Mouse (Mus musculus): ENCODE data around the gene Pdcd11. TPM values are rescaled to one million over a fixed set of nuclear protein-coding genes. Genes with fewer than 3 reads are reported as not detected.

Gene Pdcd11
- polyA plus RNA-seq (2015; fragmentation: Nextera tagmentation; extraction: Ambion mirVana): 7.1 and 7.4 TPM in 2 replicates

GRCm38 (mm10) chr19:47090550-47091156, at the start of gene Pdcd11, which contains the start of gene Usmg5:
Gene Pdcd11, plus strand, starts transcription at chr19:47090768.
Gene Usmg5, minus strand, starts transcription at chr19:47090647.
- H3K4me2 ChIP-seq (ENCODE audit: low read depth, low read length): peak within 1 kb of the TSS; percentile 76
- peaks cover 12% of the 10 kb centered on the region for H3K4me1 ChIP-seq (ENCODE audit: control insufficient read depth, insufficient read depth, low read length)
- under 1% methylated on average over 56 of the region's 56 CpGs for WGBS
- H3K9me3 ChIP-seq (ENCODE audit: control insufficient read depth, low read length): no peaks in the 10 kb centered on the region
- peak within 1 kb of the TSS; percentile 99 for H3K9ac ChIP-seq (ENCODE audit: low read depth, low read length)
- H3K27me3 ChIP-seq (replicated peaks; ENCODE audit: control insufficient read depth, insufficient read depth, low read length): no peaks in the 10 kb centered on the region
- peak; percentile 99 for ATAC-seq
- peak within 1 kb of the TSS; percentile 91 for H3K27ac ChIP-seq (ENCODE audit: low read length)
- peak within 1 kb of the TSS; percentile 95 for H3K4me3 ChIP-seq (ENCODE audit: low read length)
- H3K36me3 ChIP-seq (ENCODE audit: control insufficient read depth, insufficient read depth, low read length): peaks cover 5% of the 10 kb centered on the region

- Histone ChIP-seq H3K4me2 (ENCODE audit: low read depth, low read length) (no peak overlapping the region), H3K9me3 (ENCODE audit: control insufficient read depth, low read length) (no peaks in the 10 kb centered on the region), H3K9ac (ENCODE audit: low read depth, low read length) (no peak overlapping the region), H3K36me3 (ENCODE audit: control insufficient read depth, insufficient read depth, low read length) (0 out of 2 replicates have a peak, but pooled peaks cover 3% of the 10 kb centered on the region), H3K4me1 (ENCODE audit: control insufficient read depth, insufficient read depth, low read length) (0 out of 2 replicates have a peak, but pooled peaks cover 3% of the 10 kb centered on the region), H3K27me3 (replicated peaks; ENCODE audit: control insufficient read depth, insufficient read depth, low read length) (no peaks in the 10 kb centered on the region), H3K27ac (ENCODE audit: low read length) (no peak overlapping the region), H3K4me3 (ENCODE audit: low read length) (no peak overlapping the region)
- no peak for ATAC-seq
- 85% methylated on average over 3 of the region's 3 CpGs for WGBS
These were observed 47.0 kb upstream of the Pdcd11 start for GRCm38 (mm10) chr19:47043608-47044007.

GRCm38 (mm10) chr19:47046343-47046742, 44.2 kb upstream of the Pdcd11 start:
- H3K36me3 ChIP-seq (ENCODE audit: control insufficient read depth, insufficient read depth, low read length): no peaks in the 10 kb centered on the region
- no peak overlapping the region for H3K9ac ChIP-seq (ENCODE audit: low read depth, low read length)
- H3K27me3 ChIP-seq (replicated peaks; ENCODE audit: control insufficient read depth, insufficient read depth, low read length): no peaks in the 10 kb centered on the region
- ATAC-seq: no peak
- no peak overlapping the region for H3K4me3 ChIP-seq (ENCODE audit: low read length)
- H3K4me2 ChIP-seq (ENCODE audit: low read depth, low read length): no peak overlapping the region
- no peak overlapping the region for H3K27ac ChIP-seq (ENCODE audit: low read length)
- 92% methylated on average over 1 of the region's 1 CpGs for WGBS
- peaks cover 20% of the 10 kb centered on the region for H3K4me1 ChIP-seq (ENCODE audit: control insufficient read depth, insufficient read depth, low read length)
- no peaks in the 10 kb centered on the region for H3K9me3 ChIP-seq (ENCODE audit: control insufficient read depth, low read length)

- WGBS: 85% methylated on average over 13 of the region's 13 CpGs
- Histone ChIP-seq H3K9ac (ENCODE audit: low read depth, low read length) (no peak overlapping the region), H3K27ac (ENCODE audit: low read length) (no peak overlapping the region), H3K36me3 (ENCODE audit: control insufficient read depth, insufficient read depth, low read length) (no peaks in the 10 kb centered on the region), H3K4me1 (ENCODE audit: control insufficient read depth, insufficient read depth, low read length) (peaks cover 21% of the 10 kb centered on the region), H3K27me3 (replicated peaks; ENCODE audit: control insufficient read depth, insufficient read depth, low read length) (no peaks in the 10 kb centered on the region), H3K9me3 (ENCODE audit: control insufficient read depth, low read length) (no peaks in the 10 kb centered on the region), H3K4me2 (ENCODE audit: low read depth, low read length) (no peak overlapping the region), H3K4me3 (ENCODE audit: low read length) (no peak overlapping the region)
- ATAC-seq: no peak
These were observed 43.2 kb upstream of the Pdcd11 start for GRCm38 (mm10) chr19:47047236-47047833.

- H3K4me2 ChIP-seq (ENCODE audit: low read depth, low read length): peak overlapping the region; percentile 77
- H3K36me3 ChIP-seq (ENCODE audit: control insufficient read depth, insufficient read depth, low read length): no peaks in the 10 kb centered on the region
- ATAC-seq: no peak
- H3K27ac ChIP-seq (ENCODE audit: low read length): no peak overlapping the region
- no peaks in the 10 kb centered on the region for H3K27me3 ChIP-seq (replicated peaks; ENCODE audit: control insufficient read depth, insufficient read depth, low read length)
- 63% methylated on average over 4 of the region's 4 CpGs for WGBS
- H3K9ac ChIP-seq (ENCODE audit: low read depth, low read length): peak overlapping the region; percentile 5; the same call in 1 of the 2 replicates
- no peaks in the 10 kb centered on the region for H3K9me3 ChIP-seq (ENCODE audit: control insufficient read depth, low read length)
- H3K4me3 ChIP-seq (ENCODE audit: low read length): no peak overlapping the region; the same call in 1 of the 2 replicates
- peaks cover 21% of the 10 kb centered on the region for H3K4me1 ChIP-seq (ENCODE audit: control insufficient read depth, insufficient read depth, low read length)
These were observed 41.5 kb upstream of the Pdcd11 start for GRCm38 (mm10) chr19:47049061-47049460.

- 5% methylated on average over 7 of the region's 7 CpGs for WGBS
- ATAC-seq: no peak
These were observed 40.7 kb upstream of the Pdcd11 start for GRCm38 (mm10) chr19:47049840-47050239.

GRCm38 (mm10) chr19:47050271-47051032, 40.1 kb upstream of the Pdcd11 start, which contains the start of gene Pcgf6:
Gene Pcgf6, minus strand, starts transcription at chr19:47050906.
- peak within 1 kb of the TSS; percentile 86 for H3K9ac ChIP-seq (ENCODE audit: low read depth, low read length)
- peak within 1 kb of the TSS; percentile 91 for H3K4me3 ChIP-seq (ENCODE audit: low read length)
- H3K36me3 ChIP-seq (ENCODE audit: control insufficient read depth, insufficient read depth, low read length): no peaks in the 10 kb centered on the region
- under 1% methylated on average over 75 of the region's 75 CpGs for WGBS
- H3K27me3 ChIP-seq (replicated peaks; ENCODE audit: control insufficient read depth, insufficient read depth, low read length): no peaks in the 10 kb centered on the region
- H3K27ac ChIP-seq (ENCODE audit: low read length): peak within 1 kb of the TSS; percentile 94
- peak; percentile 89 for ATAC-seq
- H3K4me2 ChIP-seq (ENCODE audit: low read depth, low read length): peak within 1 kb of the TSS; percentile 77
- H3K4me1 ChIP-seq (ENCODE audit: control insufficient read depth, insufficient read depth, low read length): peaks cover 21% of the 10 kb centered on the region
- H3K9me3 ChIP-seq (ENCODE audit: control insufficient read depth, low read length): no peaks in the 10 kb centered on the region

More at GRCm38 (mm10) chr19:47049840-47050239, 40.7 kb upstream of the Pdcd11 start:
- Histone ChIP-seq H3K4me3 (ENCODE audit: low read length) (peak overlapping the region; percentile 91), H3K27ac (ENCODE audit: low read length) (no peak overlapping the region), H3K36me3 (ENCODE audit: control insufficient read depth, insufficient read depth, low read length) (no peaks in the 10 kb centered on the region), H3K4me2 (ENCODE audit: low read depth, low read length) (peak overlapping the region; percentile 77), H3K9ac (ENCODE audit: low read depth, low read length) (peak overlapping the region; percentile 86), H3K27me3 (replicated peaks; ENCODE audit: control insufficient read depth, insufficient read depth, low read length) (no peaks in the 10 kb centered on the region), H3K4me1 (ENCODE audit: control insufficient read depth, insufficient read depth, low read length) (peaks cover 21% of the 10 kb centered on the region), H3K9me3 (ENCODE audit: control insufficient read depth, low read length) (no peaks in the 10 kb centered on the region)

GRCm38 (mm10) chr19:47052927-47053326, 37.6 kb upstream of the Pdcd11 start:
- Histone ChIP-seq H3K27me3 (replicated peaks; ENCODE audit: control insufficient read depth, insufficient read depth, low read length) (no peaks in the 10 kb centered on the region), H3K4me2 (ENCODE audit: low read depth, low read length) (no peak overlapping the region), H3K27ac (ENCODE audit: low read length) (peak overlapping the region; percentile 81), H3K4me1 (ENCODE audit: control insufficient read depth, insufficient read depth, low read length) (peaks cover 21% of the 10 kb centered on the region), H3K9me3 (ENCODE audit: control insufficient read depth, low read length) (no peaks in the 10 kb centered on the region), H3K4me3 (ENCODE audit: low read length) (no peak overlapping the region), H3K9ac (ENCODE audit: low read depth, low read length) (no peak overlapping the region), H3K36me3 (ENCODE audit: control insufficient read depth, insufficient read depth, low read length) (no peaks in the 10 kb centered on the region)
- 77% methylated on average over 4 of the region's 4 CpGs for WGBS
- ATAC-seq: no peak

- no peak overlapping the region for H3K4me2 ChIP-seq (ENCODE audit: low read depth, low read length)
- 46% methylated on average over 4 of the region's 4 CpGs for WGBS
- ATAC-seq: peak; percentile 73
These were observed 37.1 kb upstream of the Pdcd11 start for GRCm38 (mm10) chr19:47053471-47053870.

More at GRCm38 (mm10) chr19:47053471-47053870, 37.1 kb upstream of the Pdcd11 start:
- Histone ChIP-seq H3K9ac (ENCODE audit: low read depth, low read length) (no peak overlapping the region), H3K27me3 (replicated peaks; ENCODE audit: control insufficient read depth, insufficient read depth, low read length) (no peaks in the 10 kb centered on the region), H3K36me3 (ENCODE audit: control insufficient read depth, insufficient read depth, low read length) (no peaks in the 10 kb centered on the region), H3K4me1 (ENCODE audit: control insufficient read depth, insufficient read depth, low read length) (peaks cover 18% of the 10 kb centered on the region), H3K4me3 (ENCODE audit: low read length) (no peak overlapping the region), H3K9me3 (ENCODE audit: control insufficient read depth, low read length) (no peaks in the 10 kb centered on the region), H3K27ac (ENCODE audit: low read length) (peak overlapping the region; percentile 81)
